Mouse (Mus musculus) olfactory bulb, adult 2 months (tissue): ENCODE data around the gene Prr29. TPM values are rescaled to one million over a fixed set of nuclear protein-coding genes. Genes with fewer than 3 reads are reported as not detected.

Experiments
- H3K27ac ChIP-seq: fragments of 200-500 bp; 2 replicates; pipeline ENCODE4 v1.5.1; 2012; ENCODE audit warnings: low read depth, low read length; ENCODE audit not compliant: insufficient read depth
- H3K4me1 ChIP-seq: fragments of 200-500 bp; 2 replicates; pipeline ENCODE4 v1.6.1; 2012; ENCODE audit warnings: low read length; ENCODE audit not compliant: control insufficient read depth, insufficient read depth
- H3K4me3 ChIP-seq: fragments of 200-500 bp; 2 replicates; pipeline ENCODE4 v1.5.1; 2012; ENCODE audit warnings: mild to moderate bottlenecking, low read depth, low read length, moderate library complexity; ENCODE audit not compliant: insufficient read depth
- CTCF ChIP-seq: fragments of 200-500 bp; IDR thresholded peaks from 2 replicates; pipeline ENCODE4 v1.5.1; 2012; ENCODE audit warnings: low read depth, mild to moderate bottlenecking, low read length, moderate library complexity; ENCODE audit not compliant: insufficient read depth
- POLR2A ChIP-seq: fragments of 200-500 bp; IDR thresholded peaks from 2 replicates; pipeline ENCODE4 v1.6.1; 2012; ENCODE audit warnings: mild to moderate bottlenecking, low read depth, low read length, moderate library complexity; ENCODE audit not compliant: insufficient read depth
- WGBS: fragments of 180-500 bp; shearing (Covaris S2); methylation state at CpG from one replicate; pipeline ENCODE4 v1.1.7; 2018; 5-methylcytosine and 5-hydroxymethylcytosine counted together
- polyA plus RNA-seq: library from polyadenylated mRNA; stranded (reverse); fragments of >200 nt; gene quantifications from 2 replicates; pipeline ENCODE4 v1.2.4, GENCODE M21; 2012; ENCODE audit warnings: low replicate concordance; ENCODE audit not compliant: missing spikeins, insufficient read depth, insufficient read length

The Prr29 gene
- polyA plus RNA-seq, 1 experiment: not detected

DNA sequence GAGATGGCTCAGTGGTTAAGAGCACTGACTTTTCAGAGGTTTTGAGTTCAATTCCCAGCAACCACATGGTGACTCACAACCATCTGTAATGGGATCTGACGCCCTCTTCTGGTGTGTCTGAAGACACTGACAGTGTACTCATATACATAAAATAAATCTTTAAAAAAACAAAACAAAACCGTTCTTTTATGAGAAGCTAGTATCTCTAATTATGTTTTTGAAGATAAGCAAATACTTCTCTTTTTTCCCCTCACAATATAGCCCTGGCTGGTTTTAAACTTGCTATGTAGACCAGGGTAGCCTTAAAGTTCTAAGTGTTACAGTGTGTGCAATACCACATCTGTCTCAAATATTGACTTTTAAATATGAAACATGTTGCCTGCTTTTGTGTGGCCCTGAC lies 45.9 kb downstream of the Prr29 start:
- TF ChIP-seq POLR2A: no peak
- TF ChIP-seq CTCF: no peak
- no peak overlapping the region for H3K4me3 ChIP-seq
- no peaks in the 10 kb centered on the region for H3K4me1 ChIP-seq
- 84% methylated on average over 2 of the region's 2 CpGs for WGBS
- H3K27ac ChIP-seq: no peak overlapping the region

DNA sequence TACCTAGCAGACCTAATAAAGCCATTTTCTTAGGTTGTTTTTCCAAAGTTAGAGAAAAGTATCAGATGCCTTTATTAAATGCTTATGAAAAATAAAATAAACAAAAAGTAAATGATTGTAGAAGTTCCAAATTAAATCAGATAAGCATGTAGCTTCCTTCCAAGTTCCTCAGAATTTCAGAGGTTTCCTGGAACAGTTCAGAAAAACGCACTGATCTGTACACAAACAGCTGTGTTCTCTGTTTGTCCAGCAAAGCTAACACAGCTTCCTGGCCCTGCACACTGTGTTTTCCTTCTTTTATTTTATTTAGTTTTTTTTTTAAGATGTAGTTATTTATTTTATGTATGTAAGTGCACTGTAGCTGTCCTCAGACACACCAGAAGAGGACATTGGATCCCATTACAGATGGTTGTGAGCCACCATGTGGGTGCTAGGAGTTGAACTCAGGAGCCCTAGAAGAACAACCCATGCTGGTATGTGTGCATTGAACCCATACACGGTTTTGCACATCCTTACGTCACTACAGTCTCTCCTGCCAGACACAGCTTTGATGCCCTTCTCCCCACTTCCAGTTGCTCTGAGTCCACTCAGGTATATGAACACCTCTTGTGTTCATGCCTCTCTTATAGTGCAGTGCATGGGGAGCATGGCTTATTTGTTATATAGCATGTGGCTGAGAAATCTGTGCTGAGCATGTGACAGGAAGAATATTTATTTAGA lies 47.5 kb downstream of the Prr29 start:
- 80% methylated on average over 3 of the region's 3 CpGs for WGBS
- TF ChIP-seq POLR2A (no peak), CTCF (no peak)
- H3K4me1 ChIP-seq: no peaks in the 10 kb centered on the region
- H3K4me3 ChIP-seq: no peak overlapping the region
- no peak overlapping the region for H3K27ac ChIP-seq

DNA sequence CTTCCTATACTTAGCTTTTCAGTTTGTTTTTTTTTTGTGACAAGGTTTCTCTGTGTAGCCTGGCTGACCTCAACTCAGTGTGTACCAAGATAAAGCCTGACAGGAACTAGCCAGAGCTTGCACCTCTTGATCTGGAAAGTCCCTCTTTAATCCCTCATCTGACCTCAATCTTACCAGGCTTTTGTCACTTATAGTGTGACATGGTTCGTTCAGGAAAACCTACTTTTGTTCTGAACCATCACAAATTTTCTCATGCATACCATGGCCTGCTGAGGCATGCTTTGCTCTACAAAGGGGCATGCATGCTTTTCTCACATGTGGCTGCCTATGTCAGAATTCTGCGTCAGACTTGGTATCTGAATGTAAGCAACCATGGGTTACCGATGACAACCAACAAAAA lies 51.1 kb downstream of the Prr29 start:
- Histone ChIP-seq H3K4me3 (no peak overlapping the region), H3K27ac (no peak overlapping the region), H3K4me1 (no peaks in the 10 kb centered on the region; the same call in 1 of the 2 replicates)
- TF ChIP-seq POLR2A (no peak), CTCF (no peak)
- 73% methylated on average over 3 of the region's 3 CpGs for WGBS

DNA sequence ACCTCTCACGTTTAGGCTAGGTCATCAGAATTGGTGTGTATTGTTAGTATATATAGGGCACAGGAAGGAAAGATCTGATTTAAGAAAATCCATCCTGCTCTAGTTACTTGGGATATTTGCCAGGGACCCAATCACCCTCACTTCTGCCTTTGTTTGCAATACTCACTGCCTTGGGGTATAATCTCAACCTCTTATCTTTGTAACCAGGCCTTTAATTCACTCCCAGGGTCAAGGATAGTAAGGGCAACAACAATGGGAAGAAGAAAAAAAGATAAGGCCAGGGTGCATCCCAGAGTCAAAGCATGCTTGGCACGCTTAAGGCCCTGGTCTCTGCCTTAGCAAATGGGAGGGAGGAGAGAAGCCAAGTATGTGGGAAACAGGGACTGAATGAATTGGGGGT lies 52.6 kb downstream of the Prr29 start:
- Histone ChIP-seq H3K4me3 (no peak overlapping the region), H3K27ac (no peak overlapping the region), H3K4me1 (no peaks in the 10 kb centered on the region; the same call in 1 of the 2 replicates)
- WGBS: 92% methylated on average over 2 of the region's 2 CpGs
- TF ChIP-seq POLR2A (no peak), CTCF (no peak)

DNA sequence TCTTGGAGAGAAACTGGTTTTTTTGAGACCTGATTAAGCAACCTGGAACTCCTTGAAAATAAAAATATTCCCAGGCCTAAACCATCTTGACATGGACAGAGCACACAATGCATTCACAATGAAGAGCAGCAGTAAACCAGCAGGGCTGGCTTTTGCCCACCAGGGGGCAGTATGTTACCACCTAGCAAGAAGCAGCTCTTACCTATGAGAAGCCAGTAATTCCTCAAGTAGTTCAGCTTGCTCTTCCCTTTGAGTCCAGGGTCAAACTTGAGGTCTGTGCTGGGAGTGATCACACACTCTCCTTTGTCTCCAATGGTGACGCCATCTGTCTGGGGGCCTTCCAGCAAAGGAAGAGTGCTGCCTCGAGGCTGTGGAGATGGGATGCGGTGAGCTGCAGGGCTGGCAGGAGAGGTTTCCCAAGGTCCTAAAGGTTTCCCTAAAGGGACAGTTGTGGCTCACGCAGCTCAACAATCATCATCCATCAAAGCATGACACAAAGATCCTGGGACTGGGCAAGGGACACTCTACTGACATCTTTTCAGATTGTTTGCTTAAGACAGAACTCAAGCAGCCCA lies 53.4 kb downstream of the Prr29 start:
- Histone ChIP-seq H3K4me1 (no peaks in the 10 kb centered on the region; the same call in 1 of the 2 replicates), H3K27ac (no peak overlapping the region), H3K4me3 (no peak overlapping the region)
- no peak; the same call in 1 of the 2 replicates for TF ChIP-seq CTCF
- no peak for TF ChIP-seq POLR2A
- WGBS: 38% methylated on average over 4 of the region's 4 CpGs

DNA sequence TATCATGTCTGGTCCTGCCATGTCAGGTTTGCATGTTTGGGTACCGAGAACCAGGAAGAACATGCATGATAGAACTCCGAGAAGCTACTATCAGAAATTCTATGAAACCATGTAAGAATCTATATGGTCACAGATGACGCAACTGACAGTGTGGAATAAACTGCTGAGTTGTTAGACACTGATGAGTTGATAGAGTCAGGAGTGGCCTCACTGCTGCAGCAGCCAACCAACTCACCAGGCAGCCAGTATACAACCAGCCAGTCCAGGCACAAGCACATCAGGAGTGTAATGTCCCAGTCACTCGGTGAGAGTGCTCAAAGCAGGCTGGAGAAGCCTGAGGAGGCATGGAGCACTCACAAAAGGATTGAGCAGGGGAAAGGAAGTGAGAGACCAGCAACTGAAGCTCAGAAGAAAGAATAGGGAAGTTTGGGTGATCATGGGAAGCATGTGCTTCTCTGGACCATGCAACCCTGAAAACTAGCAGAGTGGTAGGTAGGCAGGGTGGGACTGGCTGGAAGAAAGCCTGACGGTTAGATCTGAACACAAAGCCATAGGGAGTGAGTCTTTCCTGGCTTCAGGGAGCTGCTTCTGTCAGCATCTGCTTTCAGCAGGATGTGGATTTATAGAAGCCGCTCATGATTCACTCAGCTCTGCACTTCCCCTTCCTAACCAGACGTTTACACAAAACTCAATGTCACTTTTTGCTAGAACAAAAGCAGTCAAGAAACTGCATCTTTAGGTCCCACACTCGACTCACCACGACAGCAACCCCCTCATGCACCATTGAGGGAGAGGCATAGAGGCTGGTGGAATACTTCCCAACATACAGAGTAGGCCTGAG lies 54.2 kb downstream of the Prr29 start:
- H3K4me1 ChIP-seq: no peaks in the 10 kb centered on the region; the same call in 1 of the 2 replicates
- TF ChIP-seq CTCF: no peak
- TF ChIP-seq POLR2A: no peak
- H3K27ac ChIP-seq: no peak overlapping the region
- WGBS: 74% methylated on average over 9 of the region's 9 CpGs
- H3K4me3 ChIP-seq: no peak overlapping the region

DNA sequence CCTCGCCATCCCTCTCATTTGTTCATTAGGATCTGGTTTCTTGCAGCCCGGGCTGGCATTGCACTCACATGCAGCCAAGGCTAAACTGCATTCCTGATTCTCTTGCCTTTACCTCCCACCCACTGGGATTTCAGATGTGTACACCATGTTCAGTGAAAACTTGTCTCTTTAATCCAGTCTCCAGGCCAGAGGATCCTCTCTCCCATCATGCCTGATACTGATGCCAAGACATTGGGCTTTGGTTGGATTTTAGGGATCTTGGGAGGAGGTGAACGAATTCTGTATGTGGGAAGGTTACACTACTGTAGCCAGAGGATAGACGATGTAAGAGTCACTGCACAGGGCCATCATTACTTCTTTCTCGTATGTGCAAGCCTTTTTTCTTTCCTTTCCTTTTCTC lies 59.9 kb downstream of the Prr29 start:
- TF ChIP-seq CTCF (no peak), POLR2A (no peak)
- Histone ChIP-seq H3K4me3 (no peak overlapping the region), H3K4me1 (no peaks in the 10 kb centered on the region), H3K27ac (no peak overlapping the region)
- WGBS: 92% methylated on average over 5 of the region's 5 CpGs

DNA sequence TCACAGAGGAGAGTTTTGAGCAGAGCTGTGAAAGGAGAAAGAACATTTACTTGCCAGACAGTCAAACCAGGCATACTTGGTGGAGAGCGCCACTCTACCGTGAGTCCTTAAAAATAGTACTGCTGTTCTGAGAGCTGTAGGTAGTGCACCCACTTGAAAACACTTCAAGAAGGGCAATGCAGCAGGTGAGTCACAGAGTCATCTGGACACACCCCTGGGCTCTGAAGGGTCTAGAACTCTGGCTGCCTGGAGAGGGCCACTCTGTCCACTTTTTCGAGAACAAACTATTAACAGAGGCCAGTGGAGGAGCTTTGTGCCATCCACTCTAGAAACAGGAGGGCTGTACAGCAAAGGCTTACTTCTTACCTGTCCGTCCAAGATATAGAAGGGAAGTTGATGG lies 61.2 kb downstream of the Prr29 start:
- no peaks in the 10 kb centered on the region for H3K4me1 ChIP-seq
- 88% methylated on average over 4 of the region's 4 CpGs for WGBS
- TF ChIP-seq CTCF (no peak), POLR2A (no peak)
- H3K4me3 ChIP-seq: no peak overlapping the region
- H3K27ac ChIP-seq: no peak overlapping the region

Other genes starting within 250 kb of the Prr29 start
- not detected in 2 replicates for gene Gm10840, start 204.6 kb upstream of the Prr29 start, polyA plus RNA-seq
- 164 and 291 TPM in 2 replicates for gene Limd2, start 204.6 kb upstream of the Prr29 start, polyA plus RNA-seq
- 209 TPM in 1 of 2 replicates, not detected in the other for gene Strada, start 163.3 kb upstream of the Prr29 start, polyA plus RNA-seq
- gene Ccdc47, start 149.1 kb upstream of the Prr29 start, polyA plus RNA-seq: not detected in 2 replicates
- not detected in 2 replicates for gene Ddx42, start 148.5 kb upstream of the Prr29 start, polyA plus RNA-seq
- gene Ftsj3, start 109.4 kb upstream of the Prr29 start, polyA plus RNA-seq: not detected in 2 replicates
- gene Psmc5, start 109.3 kb upstream of the Prr29 start, polyA plus RNA-seq: not detected in 2 replicates
- not detected in 2 replicates for gene Smarcd2, start 92.5 kb upstream of the Prr29 start, polyA plus RNA-seq
- not detected in 2 replicates for gene Tcam1, start 88.8 kb upstream of the Prr29 start, polyA plus RNA-seq
- not detected in 2 replicates for gene Gh, start 63.6 kb upstream of the Prr29 start, polyA plus RNA-seq
- not detected in 2 replicates for gene Cd79b, start 50.7 kb upstream of the Prr29 start, polyA plus RNA-seq
- gene Scn4a, start 12.2 kb upstream of the Prr29 start, polyA plus RNA-seq: not detected in 2 replicates
- not detected in 2 replicates for gene Icam2, start 22.6 kb downstream of the Prr29 start, polyA plus RNA-seq
- not detected in 2 replicates for gene Ern1, start 122.4 kb downstream of the Prr29 start, polyA plus RNA-seq
- gene Tex2, start 248.0 kb downstream of the Prr29 start, polyA plus RNA-seq: not detected in 2 replicates